Mouse (Mus musculus) thymus, adult 18-20 months (tissue): ENCODE measurements around the gene Adcy7.

Experiments used
- DNase-seq, 2 experiments: peaks; one replicate each; pipeline ENCODE4 v3.0.0; 2022; ENCODE audit warnings: mixed read lengths in 2 of 2

The Adcy7 gene

GRCm38 (mm10) chr8:88274090-88274489, 1.9 kb downstream of the Adcy7 start:
- no peak for DNase-seq

GRCm38 (mm10) chr8:88279220-88279619, 7.0 kb downstream of the Adcy7 start:
- no peak for DNase-seq

GRCm38 (mm10) chr8:88279670-88280069, 7.5 kb downstream of the Adcy7 start:
- no peak for DNase-seq

GRCm38 (mm10) chr8:88280904-88281303, 8.7 kb downstream of the Adcy7 start:
- DNase-seq: no peak

GRCm38 (mm10) chr8:88282684-88283083, 10.5 kb downstream of the Adcy7 start:
- no peak for DNase-seq

- DNase-seq: no peak
Measured at GRCm38 (mm10) chr8:88283243-88284115, 11.3 kb downstream of the Adcy7 start.

GRCm38 (mm10) chr8:88284738-88285137, 12.5 kb downstream of the Adcy7 start:
- DNase-seq: no peak

GRCm38 (mm10) chr8:88285469-88286356, 13.5 kb downstream of the Adcy7 start:
- DNase-seq: no peak

- DNase-seq: no peak
Measured at GRCm38 (mm10) chr8:88286421-88286960, 14.3 kb downstream of the Adcy7 start.

- DNase-seq: peak in 1 of 2 experiments; percentile 73
Measured at GRCm38 (mm10) chr8:88288622-88289242, 16.5 kb downstream of the Adcy7 start.

GRCm38 (mm10) chr8:88289901-88290300, 17.7 kb downstream of the Adcy7 start:
- peak in 1 of 2 experiments; percentile 66 for DNase-seq

- DNase-seq: peak in 1 of 2 experiments; percentile 71
Measured at GRCm38 (mm10) chr8:88290326-88291304, 18.4 kb downstream of the Adcy7 start.

GRCm38 (mm10) chr8:88291305-88291690, 19.1 kb downstream of the Adcy7 start:
- DNase-seq: no peak

GRCm38 (mm10) chr8:88292926-88293325, 20.7 kb downstream of the Adcy7 start:
- no peak for DNase-seq

GRCm38 (mm10) chr8:88293590-88294356, 21.6 kb downstream of the Adcy7 start:
- peak in 1 of 2 experiments; percentile 64 for DNase-seq

- no peak for DNase-seq
Measured at GRCm38 (mm10) chr8:88294977-88295376, 22.8 kb downstream of the Adcy7 start.

- DNase-seq: no peak
Measured at GRCm38 (mm10) chr8:88297976-88298732, 26.0 kb downstream of the Adcy7 start.

GRCm38 (mm10) chr8:88298733-88299103, 26.5 kb downstream of the Adcy7 start:
- no peak for DNase-seq

GRCm38 (mm10) chr8:88299907-88300603, 27.9 kb downstream of the Adcy7 start:
- no peak for DNase-seq
